In the genomic region with DNA sequence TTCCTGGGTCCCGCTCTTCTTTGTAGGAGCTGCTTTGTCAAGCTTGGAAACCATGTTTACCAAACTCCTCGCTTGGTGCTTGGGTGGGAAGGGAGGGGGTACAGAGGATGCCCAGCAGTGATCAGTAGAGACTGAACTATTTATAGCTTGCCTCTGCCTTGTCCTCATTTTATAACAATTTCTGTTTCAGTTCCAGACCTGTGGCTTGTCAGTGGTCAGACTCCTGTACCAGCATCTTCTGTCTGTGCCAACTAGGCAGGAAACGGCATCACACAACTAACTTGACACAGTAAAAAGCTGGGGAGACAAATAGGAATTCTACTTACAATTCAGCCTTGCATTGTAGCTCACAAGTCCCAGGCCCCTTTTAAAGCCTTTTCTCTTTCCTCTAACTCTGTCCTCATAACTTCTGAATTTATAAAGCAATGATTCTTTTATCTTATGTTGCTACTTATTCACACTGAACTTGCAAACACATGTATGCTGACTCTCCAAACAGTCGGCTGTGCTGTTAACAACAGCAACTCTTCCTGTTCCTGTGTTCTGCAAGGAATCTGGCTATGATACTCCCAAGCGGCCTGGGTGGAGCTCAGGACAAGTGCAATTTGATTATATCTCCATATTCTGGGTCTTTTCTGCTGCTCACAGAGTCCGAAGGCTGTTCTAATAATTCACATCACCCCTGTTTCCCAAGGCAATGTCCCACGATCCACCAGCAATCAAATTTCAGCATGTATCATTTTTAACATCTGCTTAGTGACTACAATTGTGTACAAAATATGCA, we compare ENCODE assay signal across 24 mouse cellular contexts. TPM values are rescaled to one million over a fixed set of nuclear protein-coding genes. Genes with fewer than 3 reads are reported as not detected.
DNase-seq lines count a peak whose midpoint lies in the region; ATAC-seq and TF ChIP-seq lines count a peak whose summit lies in the region.
"Had no signal": no experiment of that assay in that cellular context is flagged by ENCODE, and none has a peak within 500 bp of the region (broad histone marks: within the 10 kb centered on the region; RNA-seq: fewer than 3 reads in every experiment).

No protein-coding gene starts in this region.

- peak overlapping the region; percentile 70 for H3K27ac ChIP-seq in gastrocnemius, adult 2 months
- H3K27ac ChIP-seq: embryonic facial prominence, embryonic 12.5 days; forebrain, embryonic 13.5 days; heart, embryonic 13.5 days; limb, embryonic 15.5 days; liver, embryonic 15.5 days; midbrain, embryonic 13.5 days; neural tube, embryonic 15.5 days had no signal

- DNase-seq in gastrocnemius, adult 2 months: peak; percentile 27
- DNase-seq in gastrocnemius, postnatal 14 days: no peak
- DNase-seq in heart, postnatal 36 days: peak; percentile 5 to 6
- no peak for DNase-seq in heart, postnatal 14 days
- DNase-seq in 416B (ENCODE audit: low read depth): peak; percentile 47
- no peak for DNase-seq in cerebellum, adult 11-12 months
- no peak for DNase-seq in embryo, embryonic 10 days (ENCODE audit: low spot score)
- DNase-seq: adrenal gland, postnatal 36 days; cerebellum, adult 9-10 months; kidney, adult 9 months; kidney, postnatal 25 days; spleen, adult 18-20 months; thymus, postnatal 25 days had no signal

- TF ChIP-seq CTCF in gastrocnemius, adult 2 months (IDR thresholded peaks at IDR 0.05): no peak

- H3K4me3 ChIP-seq in gastrocnemius, adult 2 months: peak overlapping the region; percentile 5; the same call in 1 of the 2 replicates
- H3K4me3 ChIP-seq: embryonic facial prominence, embryonic 12.5 days; erythroblast, embryonic 14.5 days; forebrain, embryonic 13.5 days; heart, embryonic 13.5 days; limb, embryonic 15.5 days; liver, embryonic 15.5 days; midbrain, embryonic 13.5 days; neural tube, embryonic 15.5 days had no signal

- ATAC-seq in hematopoietic stem cell, adult 5-6 weeks (replicated peaks in 1 of 2; ENCODE audit: insufficient read depth in 1 of 2, low FRiP score in 2 of 2, low TSS enrichment in 1 of 2, low read depth in 1 of 2, poor library complexity in 2 of 2, severe bottlenecking in 2 of 2): peak; percentile 29 to 37
- ATAC-seq: forebrain, embryonic 13.5 days; lung, postnatal 0 days; midbrain, embryonic 13.5 days had no signal

- intact Hi-C loops in gastrocnemius, adult 2 months (cut with DNase I): no loop called here
- intact Hi-C loops in gastrocnemius, postnatal 14 days (cut with DNase I; ENCODE audit: low total_unique reads): no loop called here
- intact Hi-C loops in heart, postnatal 36 days (cut with DNase I): loop anchor here (5.0 kb wide), 1 partner anchor 80 kb away; no protein-coding TSS in a partner anchor
- intact Hi-C loops in heart, postnatal 14 days (cut with DNase I): no loop called here

RNA-seq across cellular contexts. Expression of gene Akap6, which starts 12.9 kb away (rescaled TPM):
- 10 to 100 TPM; 25.6 to 37.0 TPM for total RNA-seq in gastrocnemius, adult 2 months (2021)
- 10 to 100 TPM; 40.3 to 48.2 TPM for total RNA-seq in gastrocnemius, postnatal 14 days (2021)
- total RNA-seq in heart, postnatal 36 days (2021): 10 to 100 TPM; 97.4 to 99.6 TPM
- total RNA-seq in heart, postnatal 14 days (2021): 100 to 1,000 TPM in 1 of 2 experiments, 10 to 100 TPM in 1; 89.1 to 100 TPM
- 0.05 TPM in 1 of 2 replicates, not detected in the other for total RNA-seq in hematopoietic stem cell, adult 5-6 weeks (2017)
- total RNA-seq: megakaryocyte, adult 5-6 weeks had no signal

Comparison
In these comparisons a context has a peak if more than half of its experiments do, and no peak if none do; other contexts are left out.
1. DNase-seq: peak in gastrocnemius, adult 2 months (single experiment), heart, postnatal 36 days (2 of 2) and 416B (single experiment); none in gastrocnemius, postnatal 14 days (single experiment), heart, postnatal 14 days (0 of 2), cerebellum, adult 11-12 months (single experiment) and embryo, embryonic 10 days (single experiment).
2. RNA of gene Akap6, which starts 12.9 kb away (total RNA-seq): 89.1 to 100 TPM in heart, postnatal 14 days, 97.4 to 99.6 TPM in heart, postnatal 36 days, 40.3 to 48.2 TPM in gastrocnemius, postnatal 14 days and 25.6 to 37.0 TPM in gastrocnemius, adult 2 months; 0.05 TPM in hematopoietic stem cell, adult 5-6 weeks; every median in the first group is over 10 times any median in the second.